Mouse (Mus musculus): ENCODE results near the gene Cep170.

Gene Cep170

DNA sequence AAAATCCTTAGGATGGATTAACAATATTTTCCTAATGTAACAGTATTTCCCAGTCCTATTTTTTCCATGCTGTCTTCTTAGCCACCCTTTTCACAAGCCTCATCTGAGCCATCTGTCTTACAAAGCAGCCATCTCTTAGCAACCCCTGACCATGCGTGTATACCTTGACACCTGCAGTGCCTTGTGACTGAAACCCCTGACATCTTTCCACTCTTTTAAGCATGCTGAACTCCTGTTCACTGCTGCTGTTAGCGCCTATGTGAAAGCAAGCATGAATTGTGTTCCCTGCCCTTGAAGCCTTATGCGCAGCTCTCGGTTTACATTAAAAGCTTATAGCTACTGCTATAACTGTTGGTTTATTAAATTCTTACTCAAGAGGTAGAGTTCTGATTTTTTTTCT lies 11.2 kb upstream of the Cep170 start:
- DNase-seq (ENCODE audit: low read depth in 1 of 2, low spot score in 2 of 2) = no peak

DNA sequence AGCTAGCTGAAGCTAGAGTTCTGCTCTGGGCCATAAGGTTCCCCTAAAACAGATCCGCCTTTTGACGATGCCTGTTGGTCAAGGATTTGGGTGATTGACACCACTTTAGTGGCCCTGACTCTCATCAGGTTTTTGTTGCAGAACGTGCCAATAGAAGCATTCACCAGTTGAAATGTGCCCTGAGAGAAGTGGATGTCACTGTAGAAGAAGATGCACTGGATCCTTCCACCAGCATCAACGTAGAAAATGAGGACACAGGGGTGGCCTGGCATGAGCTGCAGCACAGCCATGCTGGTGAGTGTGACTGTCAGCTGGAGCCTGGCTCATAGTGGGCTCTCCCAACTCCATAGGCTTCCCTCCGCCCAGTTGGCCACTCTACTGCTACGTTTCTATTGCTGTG lies 10.7 kb upstream of the Cep170 start:
- DNase-seq (ENCODE audit: low read depth in 1 of 2, low spot score in 2 of 2) = no peak

DNA sequence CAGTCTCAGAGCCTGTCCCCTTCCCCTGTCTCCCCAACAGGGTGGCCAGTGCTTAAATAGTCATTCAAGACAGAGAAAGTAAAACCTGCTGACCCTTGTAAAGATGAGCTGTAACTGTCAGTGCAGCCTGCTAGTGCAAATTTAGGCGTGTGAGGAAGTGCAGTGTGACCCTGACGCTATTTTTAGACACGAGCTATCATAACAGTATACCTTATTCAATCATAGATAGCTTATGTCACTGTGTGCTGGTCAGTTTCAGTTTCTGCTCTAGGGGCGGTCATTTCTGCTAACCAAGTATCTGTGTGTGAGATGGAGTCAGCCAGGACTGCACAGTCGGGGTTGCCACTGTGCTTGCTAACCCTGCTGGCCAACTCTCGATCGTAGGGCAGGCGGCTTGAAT lies 10.0 kb upstream of the Cep170 start:
- no peak for DNase-seq (ENCODE audit: low read depth in 1 of 2, low spot score in 2 of 2)

DNA sequence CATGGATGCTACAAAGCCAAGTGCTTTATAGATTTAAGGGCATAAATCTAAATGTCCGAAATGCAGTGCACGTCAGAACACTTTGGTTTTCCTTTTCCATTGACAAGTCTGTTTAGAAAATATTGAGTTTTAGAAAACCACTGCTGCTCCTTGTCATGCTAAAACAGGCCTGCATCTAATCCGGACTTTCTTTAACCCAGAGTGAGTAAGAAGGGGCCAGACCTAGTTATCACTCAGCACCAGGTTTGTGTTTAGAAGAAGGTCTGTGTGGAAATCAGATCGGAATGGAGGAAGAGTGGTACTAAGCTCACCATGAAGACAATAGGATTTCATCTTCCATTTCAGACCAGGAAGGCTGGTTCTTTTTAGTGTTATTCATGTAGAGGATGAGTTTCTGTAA lies 9.1 kb upstream of the Cep170 start:
- DNase-seq (ENCODE audit: low read depth in 1 of 2, low spot score in 2 of 2) = no peak

DNA sequence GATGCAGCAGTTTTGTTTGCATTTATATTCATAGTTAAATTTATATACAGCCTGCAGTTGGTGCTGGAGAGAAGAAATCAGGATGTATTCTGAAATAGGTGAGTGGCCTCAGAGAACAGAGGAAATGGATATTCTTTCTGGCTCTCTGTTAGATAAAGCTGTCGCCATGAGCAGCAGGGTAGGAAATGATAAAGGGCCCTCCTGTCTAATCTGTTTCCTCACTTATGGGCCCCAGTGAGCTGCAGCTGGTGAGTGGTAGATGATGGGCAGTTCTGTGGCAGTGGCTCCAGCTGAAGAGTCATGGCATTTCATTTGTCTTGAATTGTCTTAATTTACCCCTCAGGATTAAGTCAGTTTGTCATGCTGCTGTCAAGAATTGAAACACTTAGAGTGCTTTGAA lies 8.1 kb upstream of the Cep170 start:
- DNase-seq (ENCODE audit: low read depth in 1 of 2, low spot score in 2 of 2) = no peak

DNA sequence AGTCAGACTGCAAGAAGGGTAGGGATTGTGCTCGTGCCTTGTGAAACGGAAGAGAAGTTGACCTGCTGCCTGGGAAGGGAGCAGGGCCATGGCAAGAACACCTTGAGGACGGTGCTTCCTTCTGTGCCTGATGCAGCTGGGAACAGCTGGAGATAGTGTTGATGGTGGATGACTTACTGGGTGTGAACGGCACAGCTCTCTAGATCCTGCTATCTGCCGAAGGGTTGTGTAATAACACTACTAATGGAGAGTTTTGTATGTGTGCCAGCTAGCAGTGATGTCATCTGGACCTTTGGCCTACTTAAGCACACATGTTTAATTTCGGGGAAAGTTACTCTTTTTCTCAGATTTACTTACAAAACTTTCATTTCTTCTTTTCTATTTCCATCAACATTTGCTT lies 4.9 kb upstream of the Cep170 start:
- DNase-seq (ENCODE audit: low read depth in 1 of 2, low spot score in 2 of 2) = no peak

DNA sequence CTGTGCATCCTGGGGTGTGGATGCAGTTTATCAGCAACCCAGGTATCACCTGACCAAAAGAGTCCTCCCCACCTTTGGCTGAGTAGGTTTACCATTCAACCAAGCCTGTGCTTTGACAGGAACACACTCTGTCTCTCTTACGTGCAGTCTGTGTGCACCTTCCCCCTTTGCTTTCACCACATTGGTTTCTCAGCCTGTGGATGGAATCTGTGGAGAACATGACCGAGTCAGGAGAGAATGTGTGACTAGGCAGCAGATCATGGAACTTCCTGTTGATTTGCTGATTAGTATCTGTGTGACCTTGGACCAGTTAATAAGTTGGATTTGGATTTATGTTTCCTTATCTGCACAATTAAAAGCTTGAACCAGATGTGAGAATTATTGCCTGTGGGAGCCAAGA lies 4.3 kb upstream of the Cep170 start:
- DNase-seq (ENCODE audit: low read depth in 1 of 2, low spot score in 2 of 2) = no peak

DNA sequence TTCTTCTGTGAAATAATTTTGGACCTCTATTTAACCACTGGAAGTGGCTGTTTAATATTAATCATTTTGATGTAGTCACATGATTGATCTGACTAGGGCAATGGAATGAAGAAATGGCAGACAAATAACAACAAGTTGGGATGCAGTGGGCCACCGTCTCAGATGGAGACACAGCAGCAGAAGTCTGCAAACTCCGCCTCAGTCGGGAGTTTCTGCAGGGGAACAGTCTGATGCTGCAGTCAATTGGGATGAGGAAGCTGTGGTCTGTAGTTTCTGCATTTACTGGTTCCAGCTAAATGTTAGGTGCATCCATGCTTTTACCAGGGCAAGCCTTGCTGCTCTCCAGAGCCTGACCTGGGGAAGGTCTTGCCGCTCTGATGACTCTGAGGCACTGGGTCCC lies 2.9 kb upstream of the Cep170 start:
- peak in 1 of 2 experiments; percentile 46 for DNase-seq (ENCODE audit: low read depth in 1 of 2, low spot score in 2 of 2)

DNA sequence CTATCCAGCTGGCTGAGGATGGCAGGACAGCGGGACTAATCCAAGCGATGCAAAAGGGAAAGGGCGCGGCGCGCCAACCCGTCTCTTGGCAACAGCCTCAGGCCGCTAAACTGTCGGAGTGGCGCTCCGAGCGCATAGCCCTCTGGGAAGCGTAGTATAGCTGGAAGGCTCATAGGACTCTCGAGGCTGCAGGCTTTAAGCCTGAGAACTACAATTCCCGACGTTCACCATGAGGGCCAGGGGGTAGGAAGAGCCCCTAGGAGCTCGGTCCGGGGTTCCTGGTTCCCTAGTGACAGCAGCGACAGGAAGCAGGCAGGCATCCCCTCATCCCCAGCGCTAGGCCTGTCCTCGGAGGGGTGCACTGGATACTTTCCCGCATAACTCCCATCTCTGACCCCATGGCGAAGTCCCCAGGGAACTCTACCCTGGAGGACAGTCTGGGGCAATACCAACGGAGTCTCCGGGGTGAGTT lies 760 bp upstream of the Cep170 start, which contains the start of gene Sdccag8:
Sdccag8 (plus strand) TSS at position 70 of the 472 bp plus-strand sequence.
- peak; percentile 85 to 88 for DNase-seq (ENCODE audit: low read depth in 1 of 2, low spot score in 2 of 2)

DNA sequence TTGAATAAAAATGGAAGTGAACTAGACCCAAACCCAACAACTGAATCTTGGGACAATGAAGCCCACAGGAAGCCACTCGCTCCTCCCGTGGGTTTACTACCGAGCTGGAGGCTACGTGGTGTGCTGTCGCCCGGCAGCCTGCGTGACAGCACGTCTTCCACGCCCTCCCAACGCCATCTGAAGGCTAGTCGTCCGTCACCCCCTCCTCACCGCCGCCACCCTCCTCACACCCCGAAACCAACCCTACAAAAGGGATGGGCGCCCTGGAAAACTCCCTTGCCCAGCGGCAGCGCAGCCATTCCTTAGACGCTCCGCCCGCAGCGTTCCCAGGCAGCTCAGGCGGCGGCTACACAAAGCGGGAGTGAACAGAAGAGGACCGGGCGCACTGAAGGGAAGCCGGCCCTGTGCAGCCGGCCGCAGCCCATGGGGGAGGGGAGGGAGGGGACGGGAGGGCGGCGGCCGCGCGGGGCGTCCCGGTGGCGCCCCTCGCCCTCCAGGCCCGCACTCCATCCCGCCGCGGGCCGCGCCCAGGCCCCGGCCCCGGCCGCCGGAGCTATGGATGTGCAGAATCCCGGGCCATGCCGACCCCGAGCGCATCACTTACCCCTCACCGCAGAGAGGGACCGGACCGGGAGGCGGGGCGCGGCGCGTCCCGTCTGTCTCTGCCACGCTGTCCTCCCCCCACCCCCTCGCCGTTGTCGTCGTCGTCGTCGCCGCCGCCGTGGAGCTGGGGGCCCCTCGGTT lies 403 bp downstream of the Cep170 start:
- DNase-seq (ENCODE audit: low read depth in 1 of 2, low spot score in 2 of 2) = peak in 1 of 2 experiments; percentile 37

DNA sequence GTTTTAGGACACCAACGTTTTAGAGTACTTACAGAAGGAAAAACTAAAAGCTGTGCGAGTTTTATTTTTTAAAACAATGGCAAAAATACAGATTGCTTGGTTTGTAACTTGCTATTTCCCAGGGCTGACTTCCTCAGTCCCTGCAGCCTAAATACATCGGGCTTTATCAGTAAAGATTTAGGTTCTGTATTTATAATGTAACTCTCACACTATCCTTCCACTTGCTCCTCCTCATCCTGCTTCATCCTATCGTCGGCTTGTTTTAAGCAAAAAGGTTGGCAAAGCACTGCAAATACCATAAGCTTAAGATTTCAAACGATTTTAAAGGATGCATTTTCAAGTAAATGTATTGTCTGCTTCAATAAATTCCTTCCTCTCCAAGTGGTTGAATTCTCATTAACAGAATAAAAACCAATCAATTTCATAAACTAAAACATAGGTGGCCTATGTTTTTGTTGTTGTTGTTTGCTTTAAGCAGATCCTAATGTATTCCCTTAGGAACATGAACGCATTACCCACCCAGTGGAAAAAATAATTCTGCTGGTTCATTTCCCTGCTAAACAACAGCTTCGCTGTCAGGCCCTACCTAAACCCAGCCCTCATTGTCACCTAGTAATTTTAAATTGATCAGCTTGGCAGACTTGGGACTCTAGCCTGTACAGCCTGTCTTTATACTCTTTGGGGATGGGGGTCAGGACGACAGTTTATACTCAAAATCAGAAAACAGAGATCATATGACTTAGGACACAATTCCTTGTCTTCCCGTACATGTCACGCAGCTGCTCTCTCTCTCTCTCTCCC lies 1.2 kb downstream of the Cep170 start:
- DNase-seq (ENCODE audit: low read depth in 1 of 2, low spot score in 2 of 2) = no peak

DNA sequence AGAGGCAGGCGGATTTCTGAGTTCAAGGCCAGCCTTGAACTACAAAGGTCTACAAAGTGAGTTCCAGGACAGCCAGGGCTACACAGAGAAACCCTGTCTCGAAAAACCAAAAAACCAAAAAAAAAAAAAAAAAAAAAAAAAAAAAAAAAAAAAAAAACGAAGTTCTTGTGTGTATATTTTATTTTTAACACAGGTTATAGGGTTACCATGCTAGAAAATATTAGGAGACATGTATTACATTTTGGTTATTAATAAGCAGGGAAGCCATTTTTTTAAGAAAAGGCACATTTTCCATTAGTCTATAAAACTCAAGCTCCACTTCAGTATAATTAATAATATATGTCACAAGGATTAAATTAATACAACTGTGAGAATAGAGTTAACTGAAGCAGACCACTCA lies 2.0 kb downstream of the Cep170 start:
- no peak for DNase-seq (ENCODE audit: low read depth in 1 of 2, low spot score in 2 of 2)

DNA sequence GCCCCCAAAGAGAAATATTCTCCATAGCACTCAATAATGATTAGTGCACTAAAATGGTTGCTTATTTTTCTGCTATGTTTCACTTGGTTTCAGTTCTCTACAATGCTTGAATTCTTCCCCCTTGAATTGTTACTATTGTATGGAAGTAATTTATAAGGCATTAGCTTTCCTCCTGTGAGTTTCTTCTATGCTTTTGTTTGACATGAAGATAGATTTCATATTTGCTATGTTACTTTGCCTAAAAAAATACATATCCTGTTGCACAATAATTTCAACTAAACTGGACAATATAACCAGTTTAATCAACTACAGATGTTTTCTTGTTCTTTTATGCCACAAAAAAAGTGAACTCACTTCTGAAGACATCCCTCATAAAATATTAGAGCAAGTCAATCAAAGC lies 3.7 kb downstream of the Cep170 start:
- DNase-seq (ENCODE audit: low read depth in 1 of 2, low spot score in 2 of 2) = no peak

DNA sequence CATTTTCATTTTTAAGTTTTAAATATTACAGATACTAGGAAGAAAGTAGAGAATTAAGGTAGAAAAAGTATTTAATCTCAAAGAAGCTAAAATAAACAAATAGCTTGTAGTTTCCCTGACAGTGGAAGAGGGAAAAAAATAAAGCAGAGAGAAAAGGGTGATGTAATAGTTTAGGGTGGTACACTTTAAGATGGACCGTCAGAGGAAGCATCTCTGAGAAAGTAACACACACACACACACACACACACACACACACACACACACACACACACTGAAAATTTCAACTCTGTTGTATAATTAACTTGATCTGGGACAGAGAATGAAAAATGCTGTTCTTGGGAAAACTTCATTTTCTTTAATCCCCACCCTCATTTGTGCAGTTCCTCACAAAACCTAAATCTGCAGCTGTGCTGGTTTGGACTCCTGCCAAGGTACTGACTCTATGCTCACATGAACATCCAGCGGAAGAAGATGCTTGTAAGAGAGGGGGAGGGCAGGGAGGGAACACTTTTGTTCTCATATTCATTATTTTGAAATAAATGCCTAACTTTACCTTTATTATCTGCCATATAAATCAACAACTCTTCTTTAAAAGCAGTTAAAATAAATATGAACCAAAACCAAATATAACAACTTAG lies 13.0 kb downstream of the Cep170 start:
- DNase-seq (ENCODE audit: low read depth in 1 of 2, low spot score in 2 of 2) = peak; percentile 16 to 44

DNA sequence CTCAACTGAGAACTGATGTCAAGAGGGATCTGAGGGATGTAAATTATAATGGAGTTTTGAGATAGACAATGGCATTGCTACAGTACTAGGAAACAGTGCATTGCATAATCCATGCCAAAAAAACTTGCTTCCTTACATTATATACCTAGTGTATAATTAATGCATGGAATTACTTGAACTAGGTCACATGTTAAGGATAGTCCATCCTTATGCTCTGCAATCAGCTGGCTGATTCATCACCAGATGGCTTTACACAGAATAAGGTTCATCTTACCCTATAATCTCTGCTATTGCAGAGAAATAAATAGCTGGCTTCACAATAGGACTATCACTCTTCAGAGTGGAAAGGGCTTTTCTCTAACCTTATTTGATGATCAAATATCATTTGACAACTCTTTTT lies 15.2 kb downstream of the Cep170 start:
- DNase-seq (ENCODE audit: low read depth in 1 of 2, low spot score in 2 of 2) = no peak

DNA sequence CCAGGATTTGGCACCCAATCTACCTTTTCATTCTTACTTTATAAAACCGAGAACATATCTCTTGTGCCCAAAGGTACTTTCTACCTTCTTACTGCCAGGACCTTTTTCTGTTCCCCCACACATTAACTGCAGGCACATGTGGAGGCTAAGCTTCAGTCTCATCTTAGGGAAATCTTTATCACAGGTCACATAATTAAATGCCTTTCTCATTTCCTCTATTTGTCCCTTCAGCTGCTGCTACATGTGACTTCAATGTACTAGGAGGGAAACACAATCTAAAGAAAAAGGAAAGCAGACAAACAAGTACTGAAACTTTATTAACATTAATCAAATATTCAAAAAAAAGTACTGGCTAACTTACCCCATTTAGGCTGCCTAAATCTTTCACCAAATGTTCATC lies 21.7 kb downstream of the Cep170 start:
- DNase-seq (ENCODE audit: low read depth in 1 of 2, low spot score in 2 of 2) = no peak

DNA sequence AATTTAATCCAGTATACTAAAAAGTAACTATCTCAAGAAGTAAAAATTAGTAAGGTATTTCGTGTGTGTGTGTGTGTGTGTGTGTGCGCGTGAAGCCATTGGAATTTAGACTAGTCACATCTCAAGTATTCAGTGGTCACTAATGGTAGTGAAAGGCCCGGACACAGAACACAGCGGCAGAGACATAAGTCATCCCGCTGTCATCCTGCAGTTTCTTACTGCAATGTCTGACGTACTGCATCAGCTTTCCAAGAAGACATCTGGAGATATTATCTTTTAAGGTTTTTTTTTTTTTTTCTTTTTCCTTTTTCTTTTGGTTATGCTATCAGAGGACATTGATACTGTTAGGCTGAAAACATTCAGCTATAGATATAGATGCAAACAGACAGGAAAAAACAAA lies 24.5 kb downstream of the Cep170 start:
- DNase-seq (ENCODE audit: low read depth in 1 of 2, low spot score in 2 of 2) = no peak

DNA sequence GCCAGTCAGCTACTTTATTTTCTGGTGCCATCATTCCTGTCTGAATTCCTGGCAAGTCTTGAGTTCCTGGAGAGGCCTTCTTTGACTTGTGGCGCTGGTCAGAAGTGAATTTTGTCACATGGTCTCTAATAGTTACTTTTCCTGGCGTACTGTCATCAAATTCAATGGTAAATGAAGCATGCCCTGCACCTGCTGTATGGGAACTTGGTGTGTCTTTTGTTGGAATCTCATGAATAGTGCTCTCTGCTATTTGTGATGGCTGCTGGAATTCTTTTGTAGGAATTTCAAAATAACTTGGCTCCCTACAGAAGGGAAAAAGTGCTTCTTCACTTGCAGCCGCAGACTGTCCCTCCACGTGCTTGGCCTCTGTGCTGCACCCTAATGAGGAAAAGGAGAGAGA lies 39.3 kb downstream of the Cep170 start:
- DNase-seq (ENCODE audit: low read depth in 1 of 2, low spot score in 2 of 2) = no peak

DNA sequence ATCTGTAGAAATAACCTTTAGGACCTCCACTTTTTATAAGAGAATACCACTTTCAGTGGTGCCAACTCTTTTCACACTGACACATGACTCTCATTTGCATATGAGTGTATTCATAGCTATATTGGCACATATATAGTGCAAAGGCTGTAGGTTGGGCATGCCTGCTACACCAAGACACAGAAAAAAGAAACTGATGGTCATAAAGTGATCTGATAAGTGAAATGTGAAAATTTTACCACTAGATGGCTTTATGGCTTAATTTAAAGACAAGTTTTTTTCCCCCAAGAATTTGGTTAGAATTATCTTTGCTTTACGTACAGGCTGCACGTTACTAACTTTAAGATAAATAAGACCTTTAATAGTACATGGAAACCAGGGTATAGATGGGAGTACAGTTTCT lies 51.6 kb downstream of the Cep170 start:
- no peak for DNase-seq (ENCODE audit: low read depth in 1 of 2, low spot score in 2 of 2)

DNA sequence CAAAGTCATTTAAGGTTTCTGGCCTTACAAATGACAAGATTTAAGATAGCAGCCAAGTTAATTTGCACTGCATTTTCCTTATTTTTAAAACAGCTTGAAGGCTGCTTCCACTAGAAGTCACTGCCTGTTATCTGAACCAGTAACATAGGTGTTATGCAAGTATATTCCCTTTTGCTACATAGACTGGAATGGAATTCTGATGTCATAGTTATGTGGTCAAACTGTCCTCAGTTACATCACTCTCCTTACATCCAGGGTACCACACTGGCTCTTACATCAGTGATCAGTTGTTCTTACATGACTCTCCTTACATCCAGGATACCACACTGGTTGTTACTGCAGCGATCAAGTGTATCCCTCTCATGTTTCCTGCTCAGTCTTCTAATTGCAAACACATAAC lies 53.2 kb downstream of the Cep170 start:
- no peak for DNase-seq (ENCODE audit: low read depth in 1 of 2, low spot score in 2 of 2)

DNA sequence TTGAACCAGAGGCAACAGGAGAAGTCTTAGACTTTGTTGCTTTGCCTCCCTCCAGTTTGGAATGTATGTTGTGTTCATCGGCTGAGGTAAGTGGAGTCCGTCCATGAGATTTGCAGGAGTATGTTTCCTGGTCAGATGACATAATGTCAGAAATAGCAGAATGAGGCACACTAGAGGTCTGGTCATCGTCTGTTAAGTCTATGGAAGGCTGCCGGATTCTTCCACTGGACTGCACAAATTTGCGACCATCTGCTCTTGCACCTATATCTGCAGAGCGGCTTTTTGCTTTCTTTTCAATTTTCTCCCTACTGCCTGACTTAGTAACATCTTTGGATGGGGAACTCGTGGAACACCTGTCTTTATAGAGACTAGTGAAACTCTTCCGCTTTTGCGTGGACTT lies 58.3 kb downstream of the Cep170 start:
- no peak for DNase-seq (ENCODE audit: low read depth in 1 of 2, low spot score in 2 of 2)

Measured in monocyte, adult 2 months (primary cell).